Mouse (Mus musculus): Measurements from ENCODE around the gene Nfib. TPM values are rescaled to one million over a fixed set of nuclear protein-coding genes. Genes with fewer than 3 reads are reported as not detected.

Gene Nfib
- polyA plus RNA-seq, 1 experiment = 3.9 TPM

DNA sequence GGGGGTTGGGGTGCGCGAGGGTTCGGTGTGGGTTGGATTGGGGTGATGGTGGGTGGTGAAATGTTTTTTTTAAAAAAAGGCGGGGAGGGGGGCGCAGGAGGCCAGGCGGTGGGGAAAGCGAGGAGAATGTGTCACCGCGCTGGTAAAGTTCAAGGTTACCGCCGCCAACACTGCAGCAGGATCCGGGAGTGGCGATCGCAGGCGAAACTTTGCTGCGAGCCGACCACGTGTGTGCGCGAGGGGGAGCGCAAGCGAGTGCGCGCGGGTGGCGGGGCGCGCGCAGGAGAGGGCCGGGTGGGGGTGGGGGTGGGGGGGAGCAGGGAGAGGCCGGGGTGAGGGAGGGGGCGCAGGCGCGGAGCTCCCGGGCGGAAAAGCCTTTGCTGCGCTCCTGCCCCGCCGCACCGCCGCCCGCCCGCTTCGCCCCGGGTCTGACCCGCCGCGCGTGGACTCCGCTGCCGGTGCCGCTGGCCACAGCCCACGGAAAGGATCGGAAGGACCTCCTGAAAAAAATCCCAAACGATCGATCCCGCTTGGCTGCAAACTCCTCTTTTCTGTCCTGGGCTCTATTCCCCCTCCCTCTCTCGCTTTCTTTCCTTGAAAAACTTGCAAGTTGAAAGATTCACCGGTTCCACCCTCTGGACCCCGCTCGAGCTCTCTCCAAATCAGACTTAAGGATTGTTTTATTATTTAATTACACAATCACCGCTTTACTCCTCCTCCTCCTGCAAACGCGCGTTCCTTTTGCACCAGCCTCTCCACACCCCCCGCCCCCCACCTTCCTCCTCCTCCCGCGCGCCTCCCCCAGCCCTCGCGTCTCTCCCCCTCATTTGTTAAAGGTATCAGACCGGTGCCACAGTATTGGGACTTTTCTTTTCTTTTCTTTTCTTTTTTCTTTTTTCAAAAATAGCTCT lies 200.2 kb downstream of the Nfib start:
- no peaks in the 10 kb centered on the region for H3K4me1 ChIP-seq (replicated peaks; ENCODE audit: control insufficient read depth, insufficient read depth, low read length)
- peaks cover 16% of the 10 kb centered on the region; the same call in 1 of the 2 replicates for H3K27me3 ChIP-seq (ENCODE audit: control insufficient read depth, insufficient read depth, low read length)
- WGBS = 3% methylated on average over 64 of the region's 72 CpGs
- TF ChIP-seq CTCF (IDR thresholded peaks at IDR 0.05; ENCODE audit: borderline replicate concordance, control insufficient read depth, extremely low read depth, insufficient read depth, low read length, poor library complexity) = no peak
- no peak for TF ChIP-seq POLR2A (IDR thresholded peaks at IDR 0.05; ENCODE audit: control insufficient read depth, extremely low read depth, insufficient read depth, low read length, poor library complexity)
- no peak for DNase-seq
- H3K36me3 ChIP-seq (ENCODE audit: control insufficient read depth, insufficient read depth, low read length) = no peaks in the 10 kb centered on the region
- no peak overlapping the region for H3K27ac ChIP-seq (ENCODE audit: control insufficient read depth, insufficient read depth, low read length)
- H3K4me3 ChIP-seq (ENCODE audit: control insufficient read depth, insufficient read depth, low read length) = peak overlapping the region; percentile 31

- peak overlapping the region; percentile 31 for H3K4me3 ChIP-seq (ENCODE audit: control insufficient read depth, insufficient read depth, low read length)
- 5% methylated on average over 62 of the region's 62 CpGs for WGBS
Measured at GRCm38 (mm10) chr4:82504284-82505120, 201.0 kb downstream of the Nfib start.

DNA sequence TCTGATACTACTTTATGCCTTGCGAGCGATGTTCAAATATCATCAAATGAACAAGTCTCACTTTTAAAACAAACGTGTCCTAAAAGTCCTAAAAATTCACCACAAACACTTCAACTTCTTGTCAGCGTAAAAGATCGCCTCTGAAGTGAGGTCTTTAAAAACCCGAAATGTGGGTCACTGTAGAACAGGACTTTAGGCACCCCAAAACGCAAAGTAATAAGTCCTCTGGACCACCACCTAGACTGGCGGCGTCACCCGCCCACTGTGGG lies 201.6 kb downstream of the Nfib start:
- no peak overlapping the region for H3K27ac ChIP-seq (ENCODE audit: control insufficient read depth, insufficient read depth, low read length)
- DNase-seq = no peak
- 16% methylated on average over 10 of the region's 10 CpGs for WGBS

More at GRCm38 (mm10) chr4:82504284-82505120, 201.0 kb downstream of the Nfib start:
- Histone ChIP-seq H3K27ac (ENCODE audit: control insufficient read depth, insufficient read depth, low read length) (no peak overlapping the region), H3K36me3 (ENCODE audit: control insufficient read depth, insufficient read depth, low read length) (no peaks in the 10 kb centered on the region), H3K4me1 (replicated peaks; ENCODE audit: control insufficient read depth, insufficient read depth, low read length) (no peaks in the 10 kb centered on the region), H3K27me3 (ENCODE audit: control insufficient read depth, insufficient read depth, low read length) (peaks cover 16% of the 10 kb centered on the region; the same call in 1 of the 2 replicates)
- no peak for DNase-seq
- no peak for TF ChIP-seq CTCF (IDR thresholded peaks at IDR 0.05; ENCODE audit: borderline replicate concordance, control insufficient read depth, extremely low read depth, insufficient read depth, low read length, poor library complexity)
- no peak for TF ChIP-seq POLR2A (IDR thresholded peaks at IDR 0.05; ENCODE audit: control insufficient read depth, extremely low read depth, insufficient read depth, low read length, poor library complexity)

GRCm38 (mm10) chr4:82503274-82504014 lies 202.1 kb downstream of the Nfib start:
- Histone ChIP-seq H3K36me3 (ENCODE audit: control insufficient read depth, insufficient read depth, low read length) (no peaks in the 10 kb centered on the region), H3K27me3 (ENCODE audit: control insufficient read depth, insufficient read depth, low read length) (peaks cover 16% of the 10 kb centered on the region; the same call in 1 of the 2 replicates), H3K27ac (ENCODE audit: control insufficient read depth, insufficient read depth, low read length) (no peak overlapping the region), H3K4me1 (replicated peaks; ENCODE audit: control insufficient read depth, insufficient read depth, low read length) (no peaks in the 10 kb centered on the region), H3K4me3 (ENCODE audit: control insufficient read depth, insufficient read depth, low read length) (no peak overlapping the region)
- 48% methylated on average over 8 of the region's 8 CpGs for WGBS
- TF ChIP-seq CTCF (IDR thresholded peaks at IDR 0.05; ENCODE audit: borderline replicate concordance, control insufficient read depth, extremely low read depth, insufficient read depth, low read length, poor library complexity) = no peak
- no peak for TF ChIP-seq POLR2A (IDR thresholded peaks at IDR 0.05; ENCODE audit: control insufficient read depth, extremely low read depth, insufficient read depth, low read length, poor library complexity)
- DNase-seq = no peak

More for the DNA sequence above, 201.6 kb downstream of the Nfib start:
- TF ChIP-seq CTCF (IDR thresholded peaks at IDR 0.05; ENCODE audit: borderline replicate concordance, control insufficient read depth, extremely low read depth, insufficient read depth, low read length, poor library complexity) = no peak
- TF ChIP-seq POLR2A (IDR thresholded peaks at IDR 0.05; ENCODE audit: control insufficient read depth, extremely low read depth, insufficient read depth, low read length, poor library complexity) = no peak
- peak overlapping the region; percentile 27; the same call in 1 of the 2 replicates for H3K4me3 ChIP-seq (ENCODE audit: control insufficient read depth, insufficient read depth, low read length)
- no peaks in the 10 kb centered on the region for H3K36me3 ChIP-seq (ENCODE audit: control insufficient read depth, insufficient read depth, low read length)
- H3K4me1 ChIP-seq (replicated peaks; ENCODE audit: control insufficient read depth, insufficient read depth, low read length) = no peaks in the 10 kb centered on the region
- peaks cover 16% of the 10 kb centered on the region; the same call in 1 of the 2 replicates for H3K27me3 ChIP-seq (ENCODE audit: control insufficient read depth, insufficient read depth, low read length)

DNA sequence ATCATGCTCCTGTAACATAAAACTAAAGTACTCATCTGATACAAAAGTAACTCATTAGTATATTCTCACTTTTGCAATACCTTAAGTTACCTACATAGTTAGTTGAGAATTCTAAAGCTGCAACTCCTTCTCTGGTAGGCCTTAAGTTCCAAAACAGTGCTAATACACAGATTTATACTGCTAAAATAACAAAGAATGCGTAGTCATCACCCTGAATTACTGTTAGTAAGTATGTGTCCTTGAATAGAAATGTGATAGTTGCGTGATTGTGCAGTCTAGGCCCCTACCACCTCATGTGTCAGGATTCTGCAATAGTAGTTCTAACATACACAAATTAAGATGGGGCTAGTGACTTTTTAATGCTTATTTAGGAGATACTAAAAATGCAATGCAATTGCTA lies 202.9 kb downstream of the Nfib start:
- Histone ChIP-seq H3K4me1 (replicated peaks; ENCODE audit: control insufficient read depth, insufficient read depth, low read length) (no peaks in the 10 kb centered on the region), H3K4me3 (ENCODE audit: control insufficient read depth, insufficient read depth, low read length) (no peak overlapping the region), H3K27ac (ENCODE audit: control insufficient read depth, insufficient read depth, low read length) (no peak overlapping the region), H3K36me3 (ENCODE audit: control insufficient read depth, insufficient read depth, low read length) (no peaks in the 10 kb centered on the region), H3K27me3 (ENCODE audit: control insufficient read depth, insufficient read depth, low read length) (peaks cover 16% of the 10 kb centered on the region; the same call in 1 of the 2 replicates)
- TF ChIP-seq POLR2A (IDR thresholded peaks at IDR 0.05; ENCODE audit: control insufficient read depth, extremely low read depth, insufficient read depth, low read length, poor library complexity) = no peak
- TF ChIP-seq CTCF (IDR thresholded peaks at IDR 0.05; ENCODE audit: borderline replicate concordance, control insufficient read depth, extremely low read depth, insufficient read depth, low read length, poor library complexity) = no peak
- DNase-seq = no peak
- WGBS = 90% methylated on average over 2 of the region's 2 CpGs

- TF ChIP-seq CTCF (IDR thresholded peaks at IDR 0.05; ENCODE audit: borderline replicate concordance, control insufficient read depth, extremely low read depth, insufficient read depth, low read length, poor library complexity) (no peak), POLR2A (IDR thresholded peaks at IDR 0.05; ENCODE audit: control insufficient read depth, extremely low read depth, insufficient read depth, low read length, poor library complexity) (no peak)
- 90% methylated on average over 5 of the region's 5 CpGs for WGBS
- H3K4me3 ChIP-seq (ENCODE audit: control insufficient read depth, insufficient read depth, low read length) = no peak overlapping the region
Measured at GRCm38 (mm10) chr4:82502012-82502411, 203.5 kb downstream of the Nfib start.

More at GRCm38 (mm10) chr4:82502012-82502411, 203.5 kb downstream of the Nfib start:
- Histone ChIP-seq H3K27me3 (ENCODE audit: control insufficient read depth, insufficient read depth, low read length) (peaks cover 11% of the 10 kb centered on the region; the same call in 1 of the 2 replicates), H3K4me1 (replicated peaks; ENCODE audit: control insufficient read depth, insufficient read depth, low read length) (no peaks in the 10 kb centered on the region), H3K27ac (ENCODE audit: control insufficient read depth, insufficient read depth, low read length) (no peak overlapping the region), H3K36me3 (ENCODE audit: control insufficient read depth, insufficient read depth, low read length) (no peaks in the 10 kb centered on the region)
- no peak for DNase-seq

All from thymus, adult 2 months (tissue).